Mouse (Mus musculus): ENCODE results near the gene Cfap65.

DNA sequence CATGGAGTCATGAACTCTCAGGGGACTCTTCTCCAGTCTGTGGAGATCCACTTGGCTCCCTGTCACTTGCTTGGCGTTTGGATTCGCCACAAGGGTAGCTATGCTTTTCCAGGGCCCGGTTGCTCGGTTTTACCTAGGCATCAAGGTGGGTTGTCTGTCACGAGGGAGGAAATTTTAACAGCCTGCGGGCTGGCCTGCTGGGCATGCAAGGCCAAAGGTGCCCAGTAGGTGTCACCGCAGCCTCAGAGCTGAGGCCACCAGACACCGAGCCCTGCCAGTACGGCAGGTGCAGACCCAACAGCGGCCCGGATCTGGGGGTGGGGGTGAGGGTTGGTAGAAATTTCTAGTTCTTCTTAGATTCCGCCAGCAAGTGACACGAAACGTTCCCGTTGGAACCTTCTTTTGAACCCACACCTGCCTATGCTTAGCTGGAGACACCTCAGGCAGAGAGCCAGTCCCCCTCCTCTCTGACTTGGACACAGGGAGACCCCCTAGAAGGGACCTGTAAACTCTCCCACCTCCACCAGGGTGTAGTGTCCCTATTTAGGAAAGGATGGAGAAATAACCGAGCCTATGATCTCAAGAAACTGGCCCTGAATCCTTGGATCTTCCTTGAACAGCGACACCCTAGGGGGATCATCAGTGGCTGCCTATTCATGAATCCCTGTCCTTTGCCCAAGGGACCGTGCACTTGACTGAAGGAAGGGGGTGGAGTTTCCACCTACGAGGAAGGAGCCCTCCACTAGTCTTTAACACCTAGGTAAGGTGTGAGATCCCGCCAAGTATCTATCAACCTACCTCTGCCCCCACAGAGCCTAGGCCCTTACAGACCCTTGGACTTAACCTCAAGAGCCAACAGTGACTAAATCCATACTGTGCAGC is 13.6 kb upstream of the Cfap65 start:
- TF ChIP-seq POLR2A (IDR thresholded peaks at IDR 0.05; ENCODE audit: borderline replicate concordance, control insufficient read depth, low read depth, low read length): no peak
- peak; percentile 75 for TF ChIP-seq CTCF (IDR thresholded peaks at IDR 0.05; ENCODE audit: control insufficient read depth, insufficient read depth, low read length)
